Mouse (Mus musculus): ENCODE measurements at regions not wholly inside any gene's neighbourhood (a gene's known extent, or its start where the extent isn't known, plus 50 kb on each side); places are given as distances from the start of the nearest gene placed in this dataset.

GRCm38 (mm10) chr15:38569011-38569640 lies 1143.8 kb downstream of the 4930447A16Rik start:
- DNase-seq = peak; percentile 15 to 41

- DNase-seq = no peak
Observed at GRCm38 (mm10) chr15:38570144-38570543, 1144.8 kb downstream of the 4930447A16Rik start.

GRCm38 (mm10) chr15:38570735-38571134 lies 1145.4 kb downstream of the 4930447A16Rik start:
- no peak for DNase-seq

GRCm38 (mm10) chr15:38572652-38573051 lies 1147.3 kb downstream of the 4930447A16Rik start:
- no peak for DNase-seq

- no peak for DNase-seq
Observed at GRCm38 (mm10) chr15:38574447-38574846, 1149.1 kb downstream of the 4930447A16Rik start.

- DNase-seq = no peak
Observed at GRCm38 (mm10) chr15:38575254-38575653, 1149.9 kb downstream of the 4930447A16Rik start.

- DNase-seq = no peak
Observed at GRCm38 (mm10) chr15:38577691-38578090, 1152.3 kb downstream of the 4930447A16Rik start.

GRCm38 (mm10) chr15:38579481-38579880 lies 1154.1 kb downstream of the 4930447A16Rik start:
- DNase-seq = no peak

GRCm38 (mm10) chr15:38583500-38583899 lies 1158.1 kb downstream of the 4930447A16Rik start:
- no peak for DNase-seq

- no peak for DNase-seq
Observed at GRCm38 (mm10) chr15:38584425-38584824, 1159.1 kb downstream of the 4930447A16Rik start.

GRCm38 (mm10) chr15:38585610-38586009 lies 1160.3 kb downstream of the 4930447A16Rik start:
- DNase-seq = no peak

GRCm38 (mm10) chr15:38586594-38586993 lies 1161.2 kb downstream of the 4930447A16Rik start:
- DNase-seq = no peak

- DNase-seq = no peak
Observed at GRCm38 (mm10) chr15:38588268-38588667, 1162.9 kb downstream of the 4930447A16Rik start.

GRCm38 (mm10) chr15:38589010-38589409 lies 1163.7 kb downstream of the 4930447A16Rik start:
- DNase-seq = no peak

- no peak for DNase-seq
Observed at GRCm38 (mm10) chr15:38589675-38590074, 1164.3 kb downstream of the 4930447A16Rik start.

GRCm38 (mm10) chr15:38594095-38594494 lies 1168.7 kb downstream of the 4930447A16Rik start:
- DNase-seq = peak; percentile 59 to 82

GRCm38 (mm10) chr15:38594747-38595146 lies 1169.4 kb downstream of the 4930447A16Rik start:
- DNase-seq = no peak

GRCm38 (mm10) chr15:38595820-38596219 lies 1170.5 kb downstream of the 4930447A16Rik start:
- no peak for DNase-seq

GRCm38 (mm10) chr15:38597458-38597857 lies 1172.1 kb downstream of the 4930447A16Rik start:
- no peak for DNase-seq

- DNase-seq = peak in 1 of 2 experiments; percentile 18
Observed at GRCm38 (mm10) chr15:38601436-38601835, 1176.1 kb downstream of the 4930447A16Rik start.

- DNase-seq = peak; percentile 67
Observed at GRCm38 (mm10) chr15:38602187-38602870, 1177.0 kb downstream of the 4930447A16Rik start.

GRCm38 (mm10) chr15:38603918-38604317 lies 1178.6 kb downstream of the 4930447A16Rik start:
- no peak for DNase-seq

- peak in 1 of 2 experiments; percentile 48 for DNase-seq
Observed at GRCm38 (mm10) chr15:38607368-38607767, 1182.0 kb downstream of the 4930447A16Rik start.

- no peak for DNase-seq
Observed at GRCm38 (mm10) chr15:38608207-38608870, 1183.0 kb downstream of the 4930447A16Rik start.

All from lung, postnatal 4 days (tissue).